Mouse (Mus musculus) layer of hippocampus, adult 18-20 months (tissue): ENCODE data around the gene Tfr2. TPM values are rescaled to one million over a fixed set of nuclear protein-coding genes. Genes with fewer than 3 reads are reported as not detected.
"Not testable (repeated sequence)": the region's sequence is repeated elsewhere in the genome, so short reads cannot be mapped to it uniquely, and the experiment has no call there.

Experiments used
- DNase-seq, 2 experiments: peaks; one replicate each; pipeline ENCODE4 v3.0.0; 2022; ENCODE audit warnings: low spot score in 2 of 2
- total RNA-seq, 2 experiments: library from RNA; stranded (reverse); gene quantifications; 2 replicates each; pipeline ENCODE4 v1.2.3; 2021

Tfr2 gene
- total RNA-seq, 2 experiments from 2014 or later: 14.6 to 15.2 TPM

DNA sequence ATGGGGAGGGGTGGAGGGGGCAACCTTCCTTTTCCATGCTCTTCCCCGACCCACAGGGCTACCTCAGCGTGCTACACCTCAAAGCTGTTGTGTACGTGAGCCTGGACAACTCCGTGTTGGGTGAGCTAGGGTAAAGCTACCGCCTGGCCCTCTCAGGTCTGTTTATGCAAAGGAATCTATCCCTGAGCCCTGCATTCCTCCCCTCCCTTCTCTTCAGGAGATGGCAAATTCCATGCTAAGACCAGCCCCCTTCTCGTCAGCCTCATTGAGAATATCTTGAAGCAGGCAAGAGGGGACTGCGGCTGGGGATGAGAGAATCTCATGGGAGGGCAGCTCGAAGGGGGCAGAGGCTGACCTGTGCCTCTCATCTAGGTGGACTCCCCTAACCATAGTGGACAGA is 13.1 kb downstream of the Tfr2 start:
- no peak for DNase-seq

DNA sequence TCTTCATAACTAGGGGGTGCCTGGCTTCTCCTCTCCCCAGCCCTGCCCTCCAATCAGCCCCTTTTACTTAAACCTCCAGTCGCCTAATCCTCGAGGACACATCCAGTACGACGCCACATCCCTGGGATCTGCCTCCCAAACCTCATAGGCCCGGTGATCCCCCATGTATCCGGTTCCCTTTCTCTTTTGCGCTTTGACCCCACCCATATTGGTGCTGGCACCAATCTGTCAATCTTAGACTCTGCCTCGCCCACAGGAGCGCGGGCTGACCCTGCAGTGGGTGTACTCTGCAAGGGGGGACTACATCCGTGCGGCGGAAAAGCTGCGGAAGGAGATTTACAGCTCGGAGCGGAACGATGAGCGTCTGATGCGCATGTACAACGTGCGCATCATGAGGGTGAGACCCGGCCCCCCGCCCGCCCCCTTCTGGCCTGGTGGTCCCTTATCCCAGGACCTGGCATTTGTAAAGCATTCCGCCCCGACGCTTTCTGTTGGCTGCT is 14.1 kb downstream of the Tfr2 start:
- DNase-seq: peak; percentile 48 to 69

DNA sequence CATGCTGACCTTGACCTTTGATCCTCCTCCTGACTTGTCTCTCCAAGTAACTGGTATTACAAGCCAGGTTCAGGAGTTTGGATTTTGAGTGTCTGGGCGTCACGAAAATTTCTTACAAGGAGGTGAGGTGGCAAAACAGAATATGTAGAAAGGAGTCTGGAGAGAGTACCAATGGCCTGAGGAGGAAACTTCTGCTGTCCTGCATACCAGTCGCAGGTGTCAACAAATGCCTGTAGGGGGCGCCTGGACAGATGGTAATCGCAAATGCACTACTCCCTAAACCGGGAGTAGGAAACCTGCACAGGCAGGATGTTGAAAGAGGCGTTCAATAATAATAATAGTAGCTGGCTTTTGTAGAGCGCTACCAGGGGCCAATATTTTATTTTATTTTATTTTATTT is 15.3 kb downstream of the Tfr2 start:
- DNase-seq: peak in 1 of 2 experiments; percentile 74

DNA sequence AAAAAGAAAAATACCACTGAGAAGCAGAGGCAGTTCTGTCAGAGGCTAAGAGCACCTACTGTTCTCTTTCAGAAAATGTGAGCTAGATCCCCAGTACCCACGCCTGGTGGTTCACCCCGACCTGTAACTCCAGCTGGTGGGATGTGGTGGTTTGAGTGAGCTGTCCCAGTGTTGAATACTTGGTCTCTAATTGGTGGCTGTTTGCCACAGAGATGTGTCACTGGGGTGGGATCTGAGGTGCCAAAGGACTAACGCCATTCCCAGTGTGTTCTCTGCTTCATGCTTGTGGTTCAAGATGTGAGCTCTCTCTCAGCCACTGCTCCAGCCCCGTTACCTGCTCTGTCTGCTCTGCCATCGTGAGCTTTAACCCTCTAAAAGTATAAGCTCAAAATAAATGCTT is 20.9 kb downstream of the Tfr2 start:
- DNase-seq: no peak

DNA sequence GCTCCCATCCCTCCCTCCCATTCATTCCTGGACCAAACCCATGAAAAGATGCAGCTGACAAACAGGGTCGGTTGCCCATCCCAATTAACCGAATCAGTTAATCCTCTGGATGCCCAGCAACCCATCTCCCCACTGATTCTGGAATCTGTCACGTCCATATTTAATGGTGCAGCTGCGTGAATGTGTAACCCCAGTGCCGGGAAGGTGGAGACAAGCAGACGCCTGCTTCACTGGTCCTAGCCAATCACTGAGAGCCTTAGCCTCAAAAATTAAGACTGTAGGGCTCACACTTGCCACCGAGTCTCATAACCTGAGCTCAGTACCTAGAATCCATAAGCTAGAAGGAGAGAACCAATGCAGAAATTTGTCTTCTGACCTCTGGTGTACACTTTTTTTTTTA is 26.3 kb downstream of the Tfr2 start:
- DNase-seq: no peak

DNA sequence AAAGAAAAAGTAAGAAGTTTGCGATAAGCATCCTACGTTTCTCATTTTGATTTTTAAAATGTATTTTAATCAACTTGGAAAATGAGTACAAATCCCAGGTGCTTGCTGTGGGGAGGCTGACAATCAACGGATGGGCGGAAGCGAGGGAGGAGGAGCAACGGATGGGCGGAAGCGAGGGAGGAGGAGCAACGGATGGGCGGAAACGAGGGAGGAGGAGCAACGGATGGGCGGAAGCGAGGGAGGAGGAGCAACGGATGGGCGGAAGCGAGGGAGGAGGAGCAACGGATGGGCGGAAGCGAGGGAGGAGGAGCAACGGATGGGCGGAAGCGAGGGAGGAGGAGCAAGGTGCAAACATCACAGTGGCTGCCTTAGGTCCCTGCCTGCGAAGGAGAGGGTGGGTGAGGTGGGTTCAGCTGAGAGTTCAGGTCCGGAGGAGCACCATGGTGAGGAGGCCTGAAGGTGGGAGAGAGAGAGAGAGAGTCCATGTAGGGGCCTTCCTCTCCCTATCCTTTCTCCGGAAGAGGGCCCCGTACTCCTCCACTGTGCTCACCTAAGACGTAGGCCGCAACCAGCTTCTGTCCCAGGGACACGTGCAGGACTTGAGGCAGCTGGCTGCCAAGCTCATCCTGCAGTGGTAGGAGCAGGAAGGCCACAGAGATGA is 27.1 kb downstream of the Tfr2 start:
- no peak for DNase-seq

DNA sequence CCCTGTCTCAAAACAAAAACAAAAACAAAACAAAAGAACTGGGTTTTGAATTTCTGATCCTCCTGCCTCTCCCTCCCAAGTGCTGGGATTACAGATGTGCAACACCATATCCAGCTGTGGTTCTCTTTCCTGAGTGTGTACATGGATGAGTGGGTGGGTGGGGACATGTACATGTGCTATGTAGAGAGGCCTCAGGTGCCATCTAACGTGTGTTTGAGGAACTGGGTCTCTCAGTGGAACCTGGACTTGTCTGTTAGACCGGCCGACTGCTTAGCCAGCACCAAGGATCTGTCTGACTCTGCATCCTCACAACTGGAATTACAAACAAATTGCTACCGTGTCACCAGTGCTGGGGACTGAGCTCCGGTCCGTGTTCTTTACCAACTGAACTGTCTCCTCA is 28.0 kb downstream of the Tfr2 start:
- no peak for DNase-seq

DNA sequence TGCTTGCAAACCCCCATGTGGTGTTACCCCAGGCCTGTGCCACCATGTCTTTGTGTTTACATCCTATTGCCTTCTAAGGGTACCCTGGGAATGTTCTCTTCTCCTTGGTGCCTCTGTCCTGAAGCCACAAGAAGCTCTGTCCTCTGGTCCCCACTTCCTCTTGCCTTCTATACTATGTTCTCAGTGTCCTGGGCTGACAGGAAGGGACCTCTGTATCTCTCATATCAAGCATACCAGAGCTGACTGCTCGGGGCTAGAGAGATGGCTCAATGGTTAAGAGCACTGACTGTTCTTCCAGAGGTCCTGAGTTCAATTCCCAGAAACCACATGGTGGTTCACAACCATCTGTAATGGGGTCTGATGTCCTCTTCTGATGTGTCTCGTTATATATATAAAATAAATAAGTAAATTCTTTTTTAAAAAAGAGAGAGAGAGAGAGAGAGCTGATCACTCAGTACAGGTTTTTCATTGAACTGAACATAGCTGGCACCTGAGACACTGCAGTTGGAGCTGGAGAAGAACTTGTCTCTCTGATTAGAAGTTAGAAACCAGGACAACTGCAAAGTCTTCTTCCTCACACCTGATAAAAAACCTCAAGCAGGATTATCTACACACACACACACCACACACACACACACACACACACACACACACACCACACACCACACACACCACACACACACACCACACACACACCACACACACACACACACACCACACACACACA is 28.6 kb downstream of the Tfr2 start:
- no peak for DNase-seq

DNA sequence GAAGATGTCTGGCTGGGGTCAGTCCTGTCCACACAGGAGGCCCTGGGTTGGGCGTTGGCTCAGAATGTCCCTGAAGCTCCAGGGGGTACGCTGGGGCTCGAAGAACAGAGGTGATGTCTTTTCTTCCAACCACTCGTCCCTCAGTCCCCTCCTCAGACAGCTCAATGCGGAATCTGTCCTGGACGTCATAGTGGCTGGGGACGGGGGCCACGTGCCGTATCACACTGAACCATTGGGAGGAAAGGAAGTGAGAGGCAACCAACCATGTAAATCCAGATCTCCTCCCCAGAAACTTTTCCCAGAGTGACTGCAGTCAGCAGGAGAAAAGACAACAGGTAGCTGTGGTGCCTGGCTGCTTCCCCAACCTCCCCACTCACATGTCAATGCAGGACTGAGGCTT is 30.0 kb downstream of the Tfr2 start:
- no peak for DNase-seq

DNA sequence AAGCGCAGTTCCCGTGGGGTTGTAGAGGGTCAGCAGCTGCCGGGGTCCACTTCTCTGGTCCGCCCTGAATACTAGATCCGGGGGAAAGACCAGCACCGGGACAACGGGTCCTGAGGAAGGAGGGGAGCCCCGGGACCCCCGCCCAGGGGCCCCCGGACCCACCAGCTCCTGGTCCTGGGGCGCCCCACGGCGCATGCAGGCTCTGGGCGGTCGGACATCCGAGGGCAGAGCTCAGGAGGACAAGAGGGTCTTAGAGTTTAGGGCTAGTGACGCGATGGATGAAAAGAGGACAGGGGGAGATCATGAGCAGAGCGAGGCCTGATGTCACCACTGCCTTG is 30.6 kb downstream of the Tfr2 start:
- no peak for DNase-seq

DNA sequence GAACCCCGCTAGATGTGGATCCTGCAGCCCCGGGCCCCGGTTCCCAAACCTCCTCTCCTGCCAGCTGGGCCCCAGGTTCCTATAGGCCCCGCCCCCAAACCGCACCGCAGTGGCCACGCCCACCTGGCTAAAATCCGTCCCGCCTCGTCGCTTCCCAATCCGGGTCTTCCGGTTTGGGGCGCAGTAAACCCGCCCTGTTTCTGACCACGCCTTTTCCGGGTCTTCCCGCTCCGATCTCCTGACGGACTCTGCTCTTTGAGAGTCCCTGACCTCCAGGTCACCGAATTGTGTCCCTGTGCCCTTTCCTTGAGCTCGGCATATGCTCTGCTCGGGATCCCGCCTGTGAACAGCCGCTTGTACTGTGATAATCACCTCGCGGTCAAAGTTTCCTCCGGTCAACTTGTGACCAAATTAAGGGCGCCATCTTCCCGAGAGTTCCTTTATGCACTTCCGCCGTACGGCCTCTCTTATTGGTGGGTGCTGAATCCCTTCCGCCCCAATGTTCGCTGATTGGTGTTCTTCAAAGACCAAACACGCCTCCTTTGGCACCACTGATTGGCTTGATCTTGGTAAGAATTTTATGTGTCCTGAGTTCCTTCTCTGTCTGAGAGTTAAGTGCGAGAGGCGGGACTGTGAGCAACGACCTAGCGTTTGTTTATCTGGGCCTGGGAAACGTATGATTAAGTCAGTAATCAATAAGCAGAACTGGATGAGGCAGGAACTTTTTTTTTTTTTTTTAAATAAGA is 31.2 kb downstream of the Tfr2 start, which contains the start of gene Mospd3:
Gene Mospd3, minus strand, starts transcription at position 440 of the 746 bp plus-strand sequence.
- DNase-seq: peak; percentile 91 to 97

DNA sequence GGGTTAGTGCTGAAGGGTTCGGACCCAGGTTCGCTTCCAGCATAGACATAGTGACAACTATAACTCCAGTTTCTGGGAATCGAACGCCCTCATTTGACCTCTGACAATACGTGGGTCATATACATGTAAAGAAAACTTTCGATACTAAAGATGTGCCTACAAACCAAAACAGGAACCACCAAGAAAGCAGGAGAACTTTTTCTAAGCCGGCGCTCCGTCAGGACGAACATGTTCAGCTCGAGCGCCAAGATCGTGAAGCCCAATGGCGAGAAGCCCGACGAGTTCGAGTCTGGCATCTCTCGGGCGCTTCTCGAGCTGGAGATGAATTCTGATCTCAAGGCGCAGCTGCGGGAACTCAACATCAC is 31.7 kb downstream of the Tfr2 start:
- DNase-seq: no peak

DNA sequence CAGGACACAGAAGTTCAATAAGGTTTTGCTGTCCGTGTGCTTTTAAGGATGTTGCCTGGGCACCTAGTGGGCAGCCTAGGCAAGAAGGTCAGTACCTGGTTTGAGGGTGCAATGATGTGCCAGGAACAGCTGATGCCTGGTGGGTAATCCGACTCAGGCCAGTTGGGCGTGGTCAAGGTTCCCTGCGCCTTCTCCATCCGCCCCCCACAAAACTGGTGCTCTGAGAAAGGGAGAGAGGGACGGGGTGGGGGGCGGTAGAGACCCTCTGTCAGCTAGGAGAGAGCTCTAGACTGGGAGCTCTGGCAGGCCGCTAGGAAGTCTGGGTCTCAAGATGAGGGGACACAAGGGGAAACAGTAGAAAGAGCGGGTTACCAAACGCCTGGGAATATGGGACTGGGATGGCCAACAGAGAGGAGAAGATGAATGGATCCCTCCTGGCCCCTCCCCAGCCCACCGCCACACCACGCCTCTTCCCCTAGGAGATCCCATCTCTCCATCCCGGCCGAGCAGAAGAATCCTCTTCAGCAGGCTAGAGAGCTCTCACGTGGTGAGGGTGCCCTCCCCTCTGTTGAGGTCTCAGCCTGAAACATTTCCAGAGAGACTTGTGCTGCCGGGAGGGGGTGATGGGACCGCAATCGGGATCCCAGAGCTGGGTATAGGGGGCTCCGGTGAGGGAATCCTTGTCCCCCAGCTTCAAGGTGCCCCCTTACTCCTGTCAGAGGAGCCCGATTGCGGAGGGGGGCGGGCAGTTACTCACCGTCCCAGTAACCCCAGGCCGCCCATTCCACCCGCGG is 38.4 kb downstream of the Tfr2 start:
- DNase-seq: no peak

DNA sequence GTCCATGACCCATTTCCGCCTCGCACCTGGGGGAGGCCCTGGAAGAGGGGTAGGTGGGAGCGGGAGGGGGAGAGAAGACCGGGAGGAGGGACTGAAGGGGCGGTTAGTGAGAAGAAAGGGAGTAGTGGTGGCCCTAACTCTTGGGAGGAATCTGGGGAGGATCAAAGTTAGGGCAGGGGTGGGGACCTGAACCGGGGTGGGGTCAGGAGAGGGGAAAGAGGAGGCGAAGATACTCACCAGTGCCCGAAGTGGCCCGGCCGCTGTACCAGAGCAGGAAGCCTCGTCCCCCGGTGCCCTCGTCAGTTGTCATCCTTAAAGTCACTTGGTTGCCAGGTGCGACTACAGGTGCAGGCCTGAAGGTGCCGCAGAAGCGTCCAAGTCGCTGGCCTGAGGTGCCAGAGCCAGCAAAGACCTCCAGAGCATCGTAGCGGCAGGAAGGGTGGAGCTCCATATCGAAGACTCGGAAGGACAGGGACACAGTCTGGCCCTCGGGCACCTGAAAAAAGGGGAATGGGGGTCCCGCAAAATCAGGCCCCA is 39.1 kb downstream of the Tfr2 start:
- DNase-seq: no peak

DNA sequence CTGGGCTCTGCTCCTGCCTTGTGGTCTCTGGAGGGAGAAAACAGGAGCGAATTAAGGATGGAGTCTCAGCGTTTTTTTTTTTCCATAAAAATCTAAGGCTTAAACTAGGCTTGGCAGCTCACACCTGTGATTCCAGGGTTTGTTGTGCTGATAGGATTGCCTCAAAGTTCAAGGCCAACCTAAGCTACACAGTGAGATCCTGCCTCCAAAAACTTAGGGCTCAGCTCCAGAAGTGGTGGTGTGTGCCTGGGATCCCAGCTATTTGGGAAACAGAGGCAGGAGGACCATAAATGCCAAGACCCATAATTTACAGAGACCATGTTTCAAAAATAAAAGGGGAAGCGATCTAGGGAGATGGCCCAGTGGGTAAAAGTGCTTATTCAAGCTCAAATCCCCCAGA is 39.7 kb downstream of the Tfr2 start:
- DNase-seq: no peak

DNA sequence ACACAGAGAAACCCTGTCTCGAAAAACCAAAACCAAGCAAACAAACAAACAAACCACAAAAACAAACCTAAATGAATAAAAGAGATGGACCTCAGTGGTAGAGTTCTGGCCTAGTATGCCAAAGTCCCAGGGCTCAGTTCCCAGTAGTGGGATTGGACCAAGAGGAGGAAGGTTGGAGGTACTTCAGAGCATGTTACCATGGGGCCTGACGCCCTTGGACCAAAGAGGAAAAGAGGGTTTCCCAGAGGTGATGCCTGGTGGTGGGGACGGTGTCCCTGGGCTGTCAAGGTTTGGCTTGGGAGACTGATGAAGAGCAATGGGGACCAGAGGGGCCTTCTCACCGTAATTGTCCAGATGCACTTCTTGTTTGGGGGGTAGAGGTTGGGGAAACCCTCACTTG is 40.4 kb downstream of the Tfr2 start:
- no peak for DNase-seq

DNA sequence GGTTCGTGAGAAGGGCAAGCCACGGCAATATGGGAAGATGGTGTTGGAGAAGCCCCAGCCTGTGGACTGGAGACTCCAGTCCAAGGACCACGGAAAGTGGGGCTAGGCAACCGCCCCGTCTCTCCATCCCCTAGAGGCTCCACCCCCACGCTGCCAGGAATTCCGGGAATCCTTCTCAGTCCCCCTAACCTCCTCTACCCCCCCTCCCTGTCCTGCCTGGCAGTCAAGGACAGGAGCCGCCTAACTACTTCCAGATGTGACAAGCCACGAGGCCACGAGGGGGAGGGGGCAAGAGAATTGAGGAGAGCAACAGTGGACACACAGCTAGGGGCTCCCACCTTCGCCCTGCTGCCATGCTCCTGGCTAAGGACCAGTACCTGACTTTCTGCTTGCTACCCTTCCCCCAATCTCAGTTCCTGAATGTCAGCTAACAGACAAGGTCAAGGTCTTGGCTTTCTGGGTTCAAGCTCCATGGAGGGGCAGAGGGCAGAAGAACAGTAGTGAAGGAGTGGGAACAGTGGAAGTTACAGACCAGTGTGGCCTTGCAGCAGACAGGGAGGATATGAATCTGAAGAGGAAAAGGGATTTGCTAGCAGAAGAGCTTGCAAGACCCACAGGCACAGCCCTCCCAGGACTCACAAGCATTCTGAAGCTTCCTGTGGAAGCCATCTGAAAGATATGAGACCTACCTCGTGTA is 41.1 kb downstream of the Tfr2 start:
- DNase-seq: no peak

DNA sequence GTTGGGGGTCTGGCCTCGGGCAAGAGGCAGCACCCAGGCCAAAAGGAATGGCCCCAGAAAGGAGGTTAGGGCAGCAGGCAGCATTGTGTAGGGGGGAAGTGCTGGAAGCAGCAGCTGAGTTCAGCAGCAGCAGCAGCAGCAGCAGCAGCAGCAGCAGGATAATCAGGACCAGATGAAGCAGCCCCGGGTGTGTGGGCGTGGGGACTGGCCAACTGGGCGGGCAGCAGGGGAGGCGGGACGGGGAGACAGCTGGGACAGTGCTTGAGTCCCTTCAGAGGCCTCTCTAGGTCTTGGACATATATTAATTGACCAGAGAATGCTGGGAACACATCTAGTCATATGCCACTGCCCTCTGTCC is 41.6 kb downstream of the Tfr2 start:
- DNase-seq: no peak

DNA sequence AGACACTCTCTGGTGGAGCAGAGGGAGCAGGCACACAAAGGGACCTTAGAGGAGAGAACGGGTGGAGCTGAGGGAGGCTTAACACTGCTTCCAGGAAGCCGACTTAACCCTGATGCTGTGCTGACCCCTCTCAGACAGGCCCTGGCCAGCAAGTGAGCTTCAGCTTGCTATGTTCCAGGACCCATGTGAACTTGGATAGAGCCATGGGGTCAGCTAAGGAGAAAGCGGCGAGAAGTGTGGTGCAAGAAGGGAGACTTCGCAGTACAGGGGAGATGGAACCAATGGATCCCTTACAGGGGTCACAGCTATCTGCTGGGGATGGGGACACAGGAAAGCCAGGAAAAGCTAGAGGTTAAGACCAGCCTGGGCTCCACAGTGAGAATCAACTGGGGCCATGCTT is 43.4 kb downstream of the Tfr2 start:
- DNase-seq: no peak

DNA sequence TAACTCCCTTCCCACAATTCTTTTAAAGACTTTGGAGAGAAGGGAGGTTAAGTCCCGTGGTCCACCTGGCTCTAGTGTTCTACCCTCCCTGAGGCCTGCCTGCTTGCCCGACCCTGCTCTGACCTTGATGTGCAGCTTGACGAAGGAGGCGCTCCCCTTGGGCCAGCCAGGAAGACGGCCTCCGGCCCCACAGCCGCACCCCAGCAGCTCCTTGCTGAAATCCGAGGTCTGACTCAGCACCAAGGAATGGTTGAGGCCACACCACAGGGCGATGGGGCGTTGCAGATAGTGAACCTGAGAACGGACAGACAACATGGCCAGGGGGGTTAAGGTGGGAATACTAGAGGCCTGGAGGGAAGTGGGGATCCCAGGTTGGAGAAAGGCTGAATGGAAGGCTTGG is 43.9 kb downstream of the Tfr2 start, which contains the start of gene Pcolce:
Gene Pcolce, minus strand, starts transcription at position 235 of the 400 bp plus-strand sequence.
- DNase-seq: no peak

DNA sequence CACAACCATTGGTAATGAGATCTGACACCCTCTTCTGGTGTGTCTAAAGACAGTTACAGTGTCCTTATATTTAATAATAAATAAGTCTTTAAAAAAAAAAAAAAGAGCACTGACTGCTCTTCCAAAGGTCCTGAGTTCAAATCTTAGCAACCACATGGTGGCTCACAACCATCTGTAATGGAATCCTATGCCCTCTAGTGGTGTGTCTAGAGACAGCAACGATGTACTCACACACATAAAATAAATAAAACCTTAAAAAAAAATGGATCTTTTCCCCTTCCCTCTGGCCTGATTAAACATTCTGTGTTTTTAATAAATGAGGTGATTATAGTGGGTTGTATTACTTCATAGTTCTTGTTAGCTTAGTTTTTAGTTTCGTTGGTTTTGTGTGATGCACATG is 45.3 kb downstream of the Tfr2 start:
- not testable (repeated sequence) for DNase-seq
